Mouse (Mus musculus): ENCODE measurements around the gene Dock11. TPM values are rescaled to one million over a fixed set of nuclear protein-coding genes. Genes with fewer than 3 reads are reported as not detected.

Dock11 gene
- polyA plus RNA-seq, 3 experiments from 2014 or later = 39.5 to 49.9 (median 41.4) TPM

DNA sequence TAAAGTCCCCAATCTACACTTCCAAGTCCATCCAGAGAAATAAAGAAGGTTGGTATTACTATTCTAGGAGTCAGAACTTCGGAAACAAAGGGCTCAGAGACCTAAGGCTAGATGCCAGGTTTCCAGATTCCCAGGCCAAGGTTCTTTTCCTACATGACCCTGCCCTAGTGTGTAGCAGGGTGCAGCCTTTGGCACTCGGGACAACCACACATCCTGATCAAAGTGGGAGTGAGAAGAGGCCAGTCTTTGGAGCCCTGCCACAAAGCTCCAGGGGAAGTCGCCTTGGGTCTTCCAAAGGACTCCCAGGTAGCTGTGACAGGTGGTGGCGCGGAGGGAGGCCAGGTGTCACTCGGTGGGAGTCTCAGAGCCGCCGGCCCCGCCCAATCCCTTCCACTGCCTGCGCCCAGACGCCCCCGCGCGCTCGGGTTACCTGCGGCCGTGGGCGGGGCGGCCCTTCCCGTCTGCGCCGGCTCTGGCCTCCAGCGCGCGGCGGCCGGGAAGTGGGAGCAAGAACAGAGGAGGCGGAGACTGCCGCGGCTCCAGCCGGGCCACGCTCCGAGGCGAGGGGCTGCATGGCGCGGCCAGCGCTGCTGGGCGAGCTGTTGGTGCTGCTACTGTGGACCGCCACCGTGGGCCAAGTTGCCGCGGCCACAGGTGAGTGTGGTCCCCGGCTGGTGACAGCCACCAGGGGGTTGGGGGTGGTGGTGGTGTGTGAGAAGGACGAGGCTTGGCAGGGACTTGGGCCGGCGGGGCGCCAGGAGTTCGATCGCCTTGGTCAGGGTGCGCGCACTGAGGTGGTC is 223.2 kb downstream of the Dock11 start, which contains the start of gene Il13ra1:
Gene Il13ra1, plus strand, starts transcription at position 489 of the 800 bp plus-strand sequence.
- ATAC-seq = no peak

- no peak for ATAC-seq
These were observed 223.8 kb downstream of the Dock11 start for GRCm38 (mm10) chrX:36112422-36112750.

GRCm38 (mm10) chrX:36115171-36115570 is 226.5 kb downstream of the Dock11 start:
- no peak for ATAC-seq

Other genes with a start within 250 kb of the Dock11 start
- 1 to 10 TPM in 1 of 3 experiments, under 1 TPM in 2; 0.21 to 1.0 (median 0.44) TPM for gene Il13ra1, start 223.3 kb downstream of the Dock11 start, polyA plus RNA-seq (2017; shearing (Covaris generic))